Mouse (Mus musculus): ENCODE results near the gene Clca4a. TPM values are rescaled to one million over a fixed set of nuclear protein-coding genes. Genes with fewer than 3 reads are reported as not detected.
"Not testable (repeated sequence)": the region's sequence is repeated elsewhere in the genome, so short reads cannot be mapped to it uniquely, and the experiment has no call there.

Clca4a gene
- total and polyA plus RNA-seq, 2 experiments from 2014 or later: not detected

- Histone ChIP-seq H3K9me3 (ENCODE audit: low read length) (no peaks in the 10 kb centered on the region), H3K4me2 (ENCODE audit: low read depth, low read length) (no peak overlapping the region), H3K4me1 (ENCODE audit: insufficient read depth, low read length) (no peaks in the 10 kb centered on the region), H3K36me3 (ENCODE audit: insufficient read depth, low read length) (no peaks in the 10 kb centered on the region), H3K4me3 (ENCODE audit: low read length) (no peak overlapping the region), H3K9ac (replicated peaks; ENCODE audit: low read length) (no peak overlapping the region), H3K27me3 (ENCODE audit: insufficient read depth, low read length) (no peaks in the 10 kb centered on the region), H3K27ac (no peak overlapping the region)
- no peak for ATAC-seq
- DNase-seq (ENCODE audit: low spot score): no peak
- TF ChIP-seq CTCF (IDR thresholded peaks at IDR 0.05; ENCODE audit: low read depth): no peak
- WGBS: 88% methylated on average over 6 of the region's 6 CpGs
Observed at GRCm38 (mm10) chr3:144980551-144980950, 5.7 kb upstream of the Clca4a start.

DNA sequence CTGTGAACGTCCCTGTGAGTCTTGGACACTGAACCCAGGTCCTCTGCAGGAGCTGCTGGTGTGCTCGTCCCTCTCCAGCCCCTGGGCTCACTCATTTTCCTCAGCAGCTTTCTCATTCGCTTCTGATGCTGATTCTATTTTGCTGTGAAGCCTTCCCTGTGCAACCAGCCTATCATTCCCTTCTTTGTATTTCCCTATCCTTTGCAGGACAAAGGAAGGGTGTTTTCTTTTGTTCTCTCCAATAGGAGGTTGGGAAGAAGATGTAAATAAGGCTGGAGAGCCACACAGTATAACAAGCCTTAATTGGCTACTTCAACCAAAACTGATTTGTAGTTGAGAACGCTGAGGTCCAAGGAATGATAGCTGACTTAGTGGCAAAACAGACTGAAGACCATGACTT, 2.8 kb upstream of the Clca4a start:
- H3K4me1 ChIP-seq (ENCODE audit: insufficient read depth, low read length): no peaks in the 10 kb centered on the region
- ATAC-seq (no peak), DNase-seq (ENCODE audit: low spot score) (no peak)
- H3K4me3 ChIP-seq (ENCODE audit: low read length): no peak overlapping the region
- no peak overlapping the region for H3K27ac ChIP-seq
- H3K36me3 ChIP-seq (ENCODE audit: insufficient read depth, low read length): no peaks in the 10 kb centered on the region
- H3K4me2 ChIP-seq (ENCODE audit: low read depth, low read length): no peak overlapping the region
- no peaks in the 10 kb centered on the region for H3K27me3 ChIP-seq (ENCODE audit: insufficient read depth, low read length)
- TF ChIP-seq CTCF (IDR thresholded peaks at IDR 0.05; ENCODE audit: low read depth): no peak
- WGBS: 16% methylated on average over 4 of the region's 4 CpGs
- no peaks in the 10 kb centered on the region for H3K9me3 ChIP-seq (ENCODE audit: low read length)
- no peak overlapping the region for H3K9ac ChIP-seq (replicated peaks; ENCODE audit: low read length)

GRCm38 (mm10) chr3:144976091-144976490, 1.2 kb upstream of the Clca4a start:
- H3K4me1 ChIP-seq (ENCODE audit: insufficient read depth, low read length): no peaks in the 10 kb centered on the region
- H3K4me3 ChIP-seq (ENCODE audit: low read length): no peak overlapping the region
- no peak overlapping the region for H3K9ac ChIP-seq (replicated peaks; ENCODE audit: low read length)
- H3K36me3 ChIP-seq (ENCODE audit: insufficient read depth, low read length): no peaks in the 10 kb centered on the region
- no peaks in the 10 kb centered on the region for H3K27me3 ChIP-seq (ENCODE audit: insufficient read depth, low read length)
- H3K27ac ChIP-seq: no peak overlapping the region
- H3K9me3 ChIP-seq (ENCODE audit: low read length): no peaks in the 10 kb centered on the region
- ATAC-seq (no peak), DNase-seq (ENCODE audit: low spot score) (no peak)
- no peak for TF ChIP-seq CTCF (IDR thresholded peaks at IDR 0.05; ENCODE audit: low read depth)
- WGBS: 61% methylated on average over 1 of the region's 1 CpGs
- H3K4me2 ChIP-seq (ENCODE audit: low read depth, low read length): no peak overlapping the region

- 74% methylated on average over 9 of the region's 9 CpGs for WGBS
- DNase-seq (ENCODE audit: low spot score): no peak
- no peaks in the 10 kb centered on the region for H3K36me3 ChIP-seq (ENCODE audit: insufficient read depth, low read length)
- TF ChIP-seq CTCF (IDR thresholded peaks at IDR 0.05; ENCODE audit: low read depth): no peak
- no peaks in the 10 kb centered on the region for H3K4me1 ChIP-seq (ENCODE audit: insufficient read depth, low read length)
- no peaks in the 10 kb centered on the region for H3K9me3 ChIP-seq (ENCODE audit: low read length)
- no peaks in the 10 kb centered on the region for H3K27me3 ChIP-seq (ENCODE audit: insufficient read depth, low read length)
- ATAC-seq: no peak
- H3K27ac ChIP-seq: no peak overlapping the region
- no peak overlapping the region for H3K4me2 ChIP-seq (ENCODE audit: low read depth, low read length)
- no peak overlapping the region for H3K4me3 ChIP-seq (ENCODE audit: low read length)
- no peak overlapping the region for H3K9ac ChIP-seq (replicated peaks; ENCODE audit: low read length)
Observed at GRCm38 (mm10) chr3:144971553-144972270, 3.1 kb downstream of the Clca4a start.

DNA sequence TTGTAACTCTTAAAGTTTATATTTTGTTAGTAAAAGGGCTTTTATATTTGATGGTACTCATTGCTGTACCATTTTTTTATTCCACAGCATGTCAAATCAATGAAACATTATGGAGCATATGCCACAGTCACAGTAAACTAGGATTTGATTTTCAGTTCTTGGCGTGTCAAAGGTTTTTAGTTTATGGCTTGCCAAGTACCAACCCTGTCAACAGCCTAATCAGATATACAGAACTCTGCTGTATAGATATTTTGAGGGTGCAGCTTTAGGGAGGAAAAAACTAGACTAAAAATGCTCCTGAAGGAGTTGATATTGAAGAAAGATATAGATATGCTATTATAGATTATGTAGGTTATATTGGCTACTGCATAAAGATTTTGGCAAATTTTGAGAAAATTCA, 5.1 kb downstream of the Clca4a start:
- ATAC-seq (no peak), DNase-seq (ENCODE audit: low spot score) (no peak)
- Histone ChIP-seq H3K36me3 (ENCODE audit: insufficient read depth, low read length) (no peaks in the 10 kb centered on the region), H3K27ac (no peak overlapping the region), H3K4me1 (ENCODE audit: insufficient read depth, low read length) (no peaks in the 10 kb centered on the region), H3K4me3 (ENCODE audit: low read length) (no peak overlapping the region), H3K27me3 (ENCODE audit: insufficient read depth, low read length) (no peaks in the 10 kb centered on the region), H3K4me2 (ENCODE audit: low read depth, low read length) (no peak overlapping the region), H3K9ac (replicated peaks; ENCODE audit: low read length) (no peak overlapping the region), H3K9me3 (ENCODE audit: low read length) (no peaks in the 10 kb centered on the region)
- WGBS: 83% methylated on average over 1 of the region's 1 CpGs
- no peak for TF ChIP-seq CTCF (IDR thresholded peaks at IDR 0.05; ENCODE audit: low read depth)

DNA sequence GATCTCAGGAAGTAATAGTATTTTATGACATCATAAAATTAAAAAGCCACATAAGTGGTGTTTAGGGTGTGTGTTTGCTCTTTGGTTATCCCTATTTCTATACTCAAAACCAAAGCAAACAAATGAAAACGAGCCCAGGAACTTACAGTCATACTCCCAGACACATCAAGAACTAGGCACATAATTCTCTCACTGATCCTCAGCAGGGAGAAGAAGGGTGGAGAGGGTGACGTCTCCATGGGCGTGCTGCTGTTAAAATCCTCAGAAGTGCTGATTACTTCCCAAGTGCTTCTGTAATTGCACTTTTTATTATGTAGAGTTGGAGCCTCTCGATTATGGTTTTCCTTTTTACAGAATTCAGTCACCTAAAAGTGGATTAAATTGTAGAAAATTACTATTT, 8.8 kb downstream of the Clca4a start:
- Histone ChIP-seq H3K27ac (no peak overlapping the region), H3K36me3 (ENCODE audit: insufficient read depth, low read length) (no peaks in the 10 kb centered on the region), H3K9me3 (ENCODE audit: low read length) (no peaks in the 10 kb centered on the region), H3K27me3 (ENCODE audit: insufficient read depth, low read length) (no peaks in the 10 kb centered on the region), H3K9ac (replicated peaks; ENCODE audit: low read length) (no peak overlapping the region), H3K4me1 (ENCODE audit: insufficient read depth, low read length) (no peaks in the 10 kb centered on the region), H3K4me3 (ENCODE audit: low read length) (no peak overlapping the region), H3K4me2 (ENCODE audit: low read depth, low read length) (no peak overlapping the region)
- 72% methylated on average over 4 of the region's 4 CpGs for WGBS
- TF ChIP-seq CTCF (IDR thresholded peaks at IDR 0.05; ENCODE audit: low read depth): no peak
- ATAC-seq (no peak), DNase-seq (ENCODE audit: low spot score) (no peak)

DNA sequence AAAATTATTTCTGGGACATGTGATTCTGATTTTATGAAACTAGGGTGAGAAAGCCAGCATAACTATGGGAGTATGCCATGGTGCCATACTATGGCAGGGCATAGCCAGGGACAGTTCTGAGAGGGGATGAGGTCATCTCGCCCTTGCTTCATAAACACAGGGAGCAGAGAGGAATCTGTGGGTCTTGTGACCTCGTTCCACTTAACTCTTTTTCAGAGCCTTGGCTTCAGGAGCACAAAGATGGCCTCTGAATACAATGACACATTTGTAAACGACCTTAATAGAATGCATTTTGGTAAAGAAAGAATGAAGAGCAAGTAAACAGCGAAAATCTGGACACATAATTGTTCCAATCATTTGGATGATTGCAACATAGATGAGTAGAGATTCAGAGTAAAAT, 24.0 kb downstream of the Clca4a start:
- 59% methylated on average over 4 of the region's 4 CpGs for WGBS

DNA sequence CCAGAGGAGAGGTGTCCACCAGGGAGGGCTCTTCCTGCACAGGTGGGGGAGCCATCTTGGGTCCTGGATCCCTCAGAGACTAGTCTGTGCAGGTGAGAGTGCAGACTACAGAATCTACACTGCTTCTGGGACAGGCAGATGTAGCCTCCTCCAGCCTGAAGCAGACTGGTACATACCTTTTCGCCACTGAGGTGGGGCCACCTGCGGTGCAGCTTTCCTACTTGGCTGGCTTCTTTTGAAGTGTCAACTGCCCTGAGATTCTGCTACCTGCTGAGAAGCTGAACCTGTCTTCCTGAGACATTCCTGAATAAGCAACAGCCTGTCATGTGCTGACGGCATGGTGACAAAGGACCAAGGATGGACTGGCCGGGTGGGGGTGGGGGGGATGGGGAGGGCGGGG, 27.5 kb downstream of the Clca4a start:
- not testable (repeated sequence) for H3K27ac ChIP-seq; H3K36me3 ChIP-seq (ENCODE audit: insufficient read depth, low read length); H3K4me3 ChIP-seq (ENCODE audit: low read length); DNase-seq (ENCODE audit: low spot score); H3K27me3 ChIP-seq (ENCODE audit: insufficient read depth, low read length); H3K9me3 ChIP-seq (ENCODE audit: low read length); ATAC-seq; H3K9ac ChIP-seq (replicated peaks; ENCODE audit: low read length); H3K4me1 ChIP-seq (ENCODE audit: insufficient read depth, low read length); H3K4me2 ChIP-seq (ENCODE audit: low read depth, low read length)
- WGBS: 15% methylated on average over 5 of the region's 5 CpGs

More for the DNA sequence above, 24.0 kb downstream of the Clca4a start:
- no peak for ATAC-seq
- TF ChIP-seq CTCF (IDR thresholded peaks at IDR 0.05; ENCODE audit: low read depth): no peak
- Histone ChIP-seq H3K4me1 (ENCODE audit: insufficient read depth, low read length) (no peaks in the 10 kb centered on the region), H3K27me3 (ENCODE audit: insufficient read depth, low read length) (no peaks in the 10 kb centered on the region), H3K27ac (no peak overlapping the region), H3K36me3 (ENCODE audit: insufficient read depth, low read length) (no peaks in the 10 kb centered on the region), H3K9ac (replicated peaks; ENCODE audit: low read length) (no peak overlapping the region), H3K9me3 (ENCODE audit: low read length) (no peaks in the 10 kb centered on the region), H3K4me3 (ENCODE audit: low read length) (no peak overlapping the region), H3K4me2 (ENCODE audit: low read depth, low read length) (no peak overlapping the region)
- DNase-seq (ENCODE audit: low spot score): no peak

DNA sequence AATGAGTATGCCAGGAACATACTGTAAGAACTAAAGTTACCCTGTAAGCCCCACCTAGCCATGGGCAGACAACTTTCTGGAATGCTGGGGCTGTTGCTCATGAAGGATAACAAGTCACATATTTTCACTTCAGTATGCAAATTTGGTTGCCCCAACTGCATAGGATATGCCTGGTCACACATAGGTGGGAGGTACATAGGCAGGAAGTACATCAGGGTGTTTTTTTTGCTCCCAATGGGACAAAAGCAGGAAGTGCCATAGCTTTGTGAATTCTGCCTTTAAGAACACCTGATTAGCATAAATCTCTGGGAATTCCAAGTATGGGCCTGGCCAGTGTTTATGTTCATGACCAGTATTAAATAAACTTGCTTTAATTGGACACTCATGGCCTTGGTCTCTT, 41.2 kb downstream of the Clca4a start:
- not testable (repeated sequence) for H3K27me3 ChIP-seq (ENCODE audit: insufficient read depth, low read length); ATAC-seq; H3K9ac ChIP-seq (replicated peaks; ENCODE audit: low read length); DNase-seq (ENCODE audit: low spot score); H3K4me3 ChIP-seq (ENCODE audit: low read length); H3K4me2 ChIP-seq (ENCODE audit: low read depth, low read length); H3K4me1 ChIP-seq (ENCODE audit: insufficient read depth, low read length); H3K36me3 ChIP-seq (ENCODE audit: insufficient read depth, low read length); H3K27ac ChIP-seq; H3K9me3 ChIP-seq (ENCODE audit: low read length)
